Mouse (Mus musculus): ENCODE results near the gene Poc1b. TPM values are rescaled to one million over a fixed set of nuclear protein-coding genes. Genes with fewer than 3 reads are reported as not detected.

The Poc1b gene
- total RNA-seq, 1 experiment: 3.6 TPM

GRCm38 (mm10) chr10:99084397-99085239 lies 22.2 kb upstream of the Poc1b start:
- H3K36me3 ChIP-seq (ENCODE audit: control insufficient read depth, insufficient read depth, low read length, poor library complexity, severe bottlenecking): no peaks in the 10 kb centered on the region
- no peaks in the 10 kb centered on the region for H3K4me1 ChIP-seq (ENCODE audit: control insufficient read depth in 2 of 2, insufficient read depth in 2 of 2, low read length in 2 of 2, poor library complexity in 1 of 2)
- peak; percentile 80 for DNase-seq (ENCODE audit: low read depth, low spot score)
- TF ChIP-seq CHD2 (IDR thresholded peaks at IDR 0.05; ENCODE audit: low read depth, low read length): no peak
- TF ChIP-seq ZC3H11A (IDR thresholded peaks at IDR 0.05; ENCODE audit: borderline replicate concordance, low read depth, low read length): peak; percentile 94
- H3K9me3 ChIP-seq (ENCODE audit: control insufficient read depth, insufficient read depth, low read depth, low read length): no peaks in the 10 kb centered on the region
- in situ Hi-C loops (cut with MboI; ENCODE audit: low sequenced_read_pairs in 2 of 2, unreplicated experiment in 2 of 2): no loop called here
- H3K9ac ChIP-seq (ENCODE audit: insufficient read depth, low read depth, low read length, poor library complexity, severe bottlenecking): peak overlapping the region; percentile 16; the same call in 1 of the 2 replicates
- H3K4me3 ChIP-seq (ENCODE audit: insufficient read depth in 1 of 2, low read depth in 1 of 2, low read length in 2 of 2, poor library complexity in 1 of 2, severe bottlenecking in 1 of 2): peak overlapping the region; percentile 15 to 61; a peak in 3 of 4 replicates
- H3K27ac ChIP-seq (ENCODE audit: insufficient read depth, low read depth, low read length, poor library complexity, severe bottlenecking): no peak overlapping the region

GRCm38 (mm10) chr10:99085240-99085587 lies 21.6 kb upstream of the Poc1b start:
- no peak overlapping the region for H3K27ac ChIP-seq (ENCODE audit: insufficient read depth, low read depth, low read length, poor library complexity, severe bottlenecking)
- in situ Hi-C loops (cut with MboI; ENCODE audit: low sequenced_read_pairs in 2 of 2, unreplicated experiment in 2 of 2): no loop called here
- no peak for TF ChIP-seq MAFK (IDR thresholded peaks at IDR 0.05; ENCODE audit: insufficient read depth, low read depth, low read length)
- no peak for TF ChIP-seq ZNF384 (IDR thresholded peaks at IDR 0.05; ENCODE audit: low read depth, low read length)
- no peak for TF ChIP-seq ZC3H11A (IDR thresholded peaks at IDR 0.05; ENCODE audit: borderline replicate concordance, low read depth, low read length)
- TF ChIP-seq CHD2 (IDR thresholded peaks at IDR 0.05; ENCODE audit: low read depth, low read length): no peak
- TF ChIP-seq HCFC1 (IDR thresholded peaks at IDR 0.05; ENCODE audit: borderline replicate concordance, insufficient read depth, low read length): no peak
- DNase-seq (ENCODE audit: low read depth, low spot score): no peak
- H3K4me3 ChIP-seq (ENCODE audit: insufficient read depth in 1 of 2, low read depth in 1 of 2, low read length in 2 of 2, poor library complexity in 1 of 2, severe bottlenecking in 1 of 2): no peak overlapping the region
- no peaks in the 10 kb centered on the region for H3K9me3 ChIP-seq (ENCODE audit: control insufficient read depth, insufficient read depth, low read depth, low read length)
- H3K4me1 ChIP-seq (ENCODE audit: control insufficient read depth in 2 of 2, insufficient read depth in 2 of 2, low read length in 2 of 2, poor library complexity in 1 of 2): no peaks in the 10 kb centered on the region
- no peak overlapping the region for H3K9ac ChIP-seq (ENCODE audit: insufficient read depth, low read depth, low read length, poor library complexity, severe bottlenecking)
- no peaks in the 10 kb centered on the region for H3K36me3 ChIP-seq (ENCODE audit: control insufficient read depth, insufficient read depth, low read length, poor library complexity, severe bottlenecking)

GRCm38 (mm10) chr10:99086029-99086428 lies 20.8 kb upstream of the Poc1b start:
- no peak for DNase-seq (ENCODE audit: low read depth, low spot score)
- in situ Hi-C loops (cut with MboI; ENCODE audit: low sequenced_read_pairs in 2 of 2, unreplicated experiment in 2 of 2): no loop called here
- no peaks in the 10 kb centered on the region for H3K9me3 ChIP-seq (ENCODE audit: control insufficient read depth, insufficient read depth, low read depth, low read length)

GRCm38 (mm10) chr10:99089906-99090305 lies 16.9 kb upstream of the Poc1b start:
- TF ChIP-seq MAFK (IDR thresholded peaks at IDR 0.05; ENCODE audit: insufficient read depth, low read depth, low read length) (no peak), HCFC1 (IDR thresholded peaks at IDR 0.05; ENCODE audit: borderline replicate concordance, insufficient read depth, low read length) (no peak), ZC3H11A (IDR thresholded peaks at IDR 0.05; ENCODE audit: borderline replicate concordance, low read depth, low read length) (no peak), ZNF384 (IDR thresholded peaks at IDR 0.05; ENCODE audit: low read depth, low read length) (no peak), CHD2 (IDR thresholded peaks at IDR 0.05; ENCODE audit: low read depth, low read length) (no peak)
- Histone ChIP-seq H3K4me1 (ENCODE audit: control insufficient read depth in 2 of 2, insufficient read depth in 2 of 2, low read length in 2 of 2, poor library complexity in 1 of 2) (no peaks in the 10 kb centered on the region), H3K27ac (ENCODE audit: insufficient read depth, low read depth, low read length, poor library complexity, severe bottlenecking) (no peak overlapping the region), H3K36me3 (ENCODE audit: control insufficient read depth, insufficient read depth, low read length, poor library complexity, severe bottlenecking) (no peaks in the 10 kb centered on the region), H3K9me3 (ENCODE audit: control insufficient read depth, insufficient read depth, low read depth, low read length) (no peaks in the 10 kb centered on the region), H3K9ac (ENCODE audit: insufficient read depth, low read depth, low read length, poor library complexity, severe bottlenecking) (no peak overlapping the region), H3K4me3 (ENCODE audit: insufficient read depth in 1 of 2, low read depth in 1 of 2, low read length in 2 of 2, poor library complexity in 1 of 2, severe bottlenecking in 1 of 2) (no peak overlapping the region)
- no peak for DNase-seq (ENCODE audit: low read depth, low spot score)
- in situ Hi-C loops (cut with MboI; ENCODE audit: low sequenced_read_pairs in 2 of 2, unreplicated experiment in 2 of 2): no loop called here

More at GRCm38 (mm10) chr10:99086029-99086428, 20.8 kb upstream of the Poc1b start:
- Histone ChIP-seq H3K4me3 (ENCODE audit: insufficient read depth in 1 of 2, low read depth in 1 of 2, low read length in 2 of 2, poor library complexity in 1 of 2, severe bottlenecking in 1 of 2) (no peak overlapping the region), H3K36me3 (ENCODE audit: control insufficient read depth, insufficient read depth, low read length, poor library complexity, severe bottlenecking) (no peaks in the 10 kb centered on the region), H3K9ac (ENCODE audit: insufficient read depth, low read depth, low read length, poor library complexity, severe bottlenecking) (no peak overlapping the region), H3K4me1 (ENCODE audit: control insufficient read depth in 2 of 2, insufficient read depth in 2 of 2, low read length in 2 of 2, poor library complexity in 1 of 2) (no peaks in the 10 kb centered on the region), H3K27ac (ENCODE audit: insufficient read depth, low read depth, low read length, poor library complexity, severe bottlenecking) (no peak overlapping the region)
- no peak for TF ChIP-seq HCFC1 (IDR thresholded peaks at IDR 0.05; ENCODE audit: borderline replicate concordance, insufficient read depth, low read length)
- TF ChIP-seq ZC3H11A (IDR thresholded peaks at IDR 0.05; ENCODE audit: borderline replicate concordance, low read depth, low read length): no peak
- TF ChIP-seq ZNF384 (IDR thresholded peaks at IDR 0.05; ENCODE audit: low read depth, low read length): no peak
- TF ChIP-seq CHD2 (IDR thresholded peaks at IDR 0.05; ENCODE audit: low read depth, low read length): no peak
- TF ChIP-seq MAFK (IDR thresholded peaks at IDR 0.05; ENCODE audit: insufficient read depth, low read depth, low read length): no peak
